Mouse (Mus musculus): ENCODE data around the gene Ugt1a6b. TPM values are rescaled to one million over a fixed set of nuclear protein-coding genes. Genes with fewer than 3 reads are reported as not detected.

Ugt1a6b gene
- total and polyA plus RNA-seq, 3 experiments: 4.8 to 9.5 (median 6.5) TPM

GRCm38 (mm10) chr1:88261706-88262105, 158.7 kb downstream of the Ugt1a6b start:
- DNase-seq: peak; percentile 27

DNA sequence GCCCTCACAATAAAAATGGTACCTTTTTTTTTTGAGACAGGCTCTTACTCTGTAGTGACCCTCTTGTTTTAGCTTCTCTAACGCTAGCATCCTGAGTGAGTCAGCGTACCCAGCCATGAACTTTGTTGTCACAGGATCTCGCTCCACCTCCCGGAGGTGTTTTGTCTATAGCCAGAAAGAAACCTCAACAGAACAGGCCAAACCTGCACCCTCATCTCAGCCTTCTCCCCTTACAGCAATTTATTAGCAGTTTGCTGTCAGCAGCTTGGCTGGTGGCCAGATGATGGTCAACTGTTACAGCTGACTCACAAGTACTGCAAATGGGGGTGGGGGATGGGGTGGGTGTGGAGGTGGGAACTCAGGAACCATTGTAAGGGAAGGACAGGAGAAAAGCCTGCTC, 159.2 kb downstream of the Ugt1a6b start:
- DNase-seq: peak; percentile 82

DNA sequence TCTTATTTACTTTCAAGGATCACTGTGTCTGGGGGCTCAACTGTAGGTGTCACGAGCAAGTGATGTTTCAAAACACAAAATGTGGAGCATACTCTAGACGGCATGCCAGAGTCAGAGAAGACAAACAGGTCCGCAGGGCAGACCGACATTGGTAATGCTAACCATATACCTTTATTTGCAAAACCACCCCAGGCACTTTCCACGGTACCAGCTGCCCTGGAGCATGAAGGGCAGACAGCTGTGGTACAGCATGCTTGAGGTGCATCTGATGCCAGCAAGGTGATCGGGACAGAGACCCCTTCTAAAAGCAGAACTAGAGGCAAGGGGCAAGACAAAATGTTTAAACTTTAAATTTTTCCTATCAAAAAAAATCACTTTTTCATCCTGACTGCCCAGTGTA, 159.9 kb downstream of the Ugt1a6b start:
- DNase-seq: peak; percentile 18

GRCm38 (mm10) chr1:88263778-88264177, 160.7 kb downstream of the Ugt1a6b start:
- DNase-seq: peak; percentile 21

DNA sequence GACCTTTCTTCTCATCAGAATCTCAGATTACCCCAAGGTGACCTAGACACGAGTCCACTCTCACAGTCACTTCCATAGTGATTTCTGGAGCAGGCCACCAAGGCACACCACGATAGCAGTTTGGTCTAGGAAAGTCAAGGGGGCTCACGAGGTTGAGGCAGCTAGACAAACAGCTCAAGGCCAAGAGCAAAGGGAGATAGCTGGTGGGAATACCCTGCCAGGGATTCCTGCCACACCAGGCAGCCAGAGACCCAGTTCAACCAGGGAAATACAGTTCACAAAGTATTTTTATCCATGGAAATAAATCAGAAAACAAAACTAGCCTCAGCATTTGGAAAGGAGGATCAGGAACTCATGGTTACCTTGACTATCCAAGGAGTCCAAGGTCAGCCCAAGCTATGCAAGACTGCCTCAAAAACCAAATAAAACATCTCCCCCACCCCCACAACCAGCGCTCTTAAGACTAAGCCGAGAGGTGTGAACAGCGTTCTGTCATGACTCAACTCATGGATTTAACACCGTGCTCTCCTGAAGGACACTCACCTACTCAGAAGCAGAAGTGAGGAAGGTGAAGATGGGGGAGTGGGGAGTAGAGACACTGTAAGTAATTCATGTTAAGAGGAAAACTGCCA, 161.3 kb downstream of the Ugt1a6b start:
- DNase-seq: peak; percentile 56

GRCm38 (mm10) chr1:88264869-88265240, 161.8 kb downstream of the Ugt1a6b start:
- DNase-seq: peak; percentile 49

DNA sequence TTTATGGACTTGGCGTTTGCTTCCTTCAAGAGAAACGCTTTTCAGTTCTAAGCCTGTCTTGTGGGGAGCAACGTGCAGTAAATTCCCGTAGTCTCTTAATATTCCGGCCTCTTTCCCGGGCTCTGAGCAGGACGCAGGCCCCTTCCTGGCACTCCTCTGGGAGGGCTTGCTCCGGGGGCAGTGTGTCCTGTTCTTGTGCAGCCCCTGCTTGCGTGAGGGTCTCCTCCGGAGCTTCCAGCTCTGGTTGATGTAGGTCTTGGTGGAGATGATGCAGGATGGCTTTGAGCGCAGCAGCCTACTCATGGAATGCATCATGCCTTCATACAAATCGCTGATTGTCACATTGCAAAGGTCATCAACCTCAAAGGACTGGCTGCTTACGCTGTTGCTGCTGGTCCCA, 163.1 kb downstream of the Ugt1a6b start:
- DNase-seq: peak; percentile 2

- no peak for DNase-seq
Observed at GRCm38 (mm10) chr1:88267489-88267888, 164.4 kb downstream of the Ugt1a6b start.

DNA sequence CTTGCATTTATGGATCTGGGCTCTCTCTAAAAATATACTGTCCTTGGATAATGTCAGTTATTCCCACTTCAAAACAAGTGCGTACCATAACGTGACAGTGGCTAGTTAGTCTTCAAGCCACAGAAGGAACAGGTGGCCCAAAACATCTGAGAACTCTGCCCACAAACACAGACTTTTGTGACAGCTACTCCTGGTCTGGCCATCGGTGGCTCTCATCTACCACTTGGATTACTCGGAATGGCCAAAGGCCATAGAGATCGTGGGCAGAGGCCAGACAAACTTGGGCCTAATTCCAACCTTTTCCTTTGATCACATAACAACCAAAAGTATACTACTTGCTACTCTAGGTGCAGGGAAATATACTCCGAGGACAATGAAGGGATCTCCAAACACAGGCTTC, 165.0 kb downstream of the Ugt1a6b start:
- peak; percentile 49 for DNase-seq

Other genes starting within 250 kb of the Ugt1a6b start
- gene Dgkd, start 250.0 kb upstream of the Ugt1a6b start, total RNA-seq (2021): 10 to 100 TPM; 49.1 to 66.7 TPM
- 15.2 and 16.7 TPM in 2 replicates for gene Dgkd, start 250.0 kb upstream of the Ugt1a6b start, polyA plus RNA-seq (2012; rRNA removed)
- gene Usp40, start 94.7 kb upstream of the Ugt1a6b start, total RNA-seq (2021): 10 to 100 TPM; 21.5 to 22.6 TPM
- 4.5 and 5.0 TPM in 2 replicates for gene Usp40, start 94.7 kb upstream of the Ugt1a6b start, polyA plus RNA-seq (2012; rRNA removed)
- gene Ugt1a10, start 47.9 kb upstream of the Ugt1a6b start, total RNA-seq (2021): not detected
- not detected in 2 replicates for gene Ugt1a10, start 47.9 kb upstream of the Ugt1a6b start, polyA plus RNA-seq (2012; rRNA removed)
- gene Ugt1a9, start 32.5 kb upstream of the Ugt1a6b start, total RNA-seq (2021): under 1 TPM; 0.14 to 0.61 TPM
- not detected in 2 replicates for gene Ugt1a9, start 32.5 kb upstream of the Ugt1a6b start, polyA plus RNA-seq (2012; rRNA removed)
- not detected for gene Ugt1a8, start 15.4 kb upstream of the Ugt1a6b start, total RNA-seq (2021)
- gene Ugt1a8, start 15.4 kb upstream of the Ugt1a6b start, polyA plus RNA-seq (2012; rRNA removed): not detected in 2 replicates
- 1 to 10 TPM; 1.8 to 2.7 TPM for gene Ugt1a7c, start 8.2 kb upstream of the Ugt1a6b start, total RNA-seq (2021)
- 0.50 and 1.2 TPM in 2 replicates for gene Ugt1a7c, start 8.2 kb upstream of the Ugt1a6b start, polyA plus RNA-seq (2012; rRNA removed)
- gene Ugt1a6a, start 31.6 kb downstream of the Ugt1a6b start, total RNA-seq (2021): 10 to 100 TPM; 10.5 to 17.9 TPM
- gene Ugt1a6a, start 31.6 kb downstream of the Ugt1a6b start, polyA plus RNA-seq (2012; rRNA removed): 5.1 and 7.6 TPM in 2 replicates
- under 1 TPM; 0.14 to 0.29 TPM for gene Ugt1a5, start 62.8 kb downstream of the Ugt1a6b start, total RNA-seq (2021)
- gene Ugt1a5, start 62.8 kb downstream of the Ugt1a6b start, polyA plus RNA-seq (2012; rRNA removed): 0.07 and 0.11 TPM in 2 replicates
- under 1 TPM in 1 of 2 experiments, not detected in 1; 0.29 TPM for gene Ugt1a2, start 97.3 kb downstream of the Ugt1a6b start, total RNA-seq (2021)
- not detected in 2 replicates for gene Ugt1a2, start 97.3 kb downstream of the Ugt1a6b start, polyA plus RNA-seq (2012; rRNA removed)
- gene Dnajb3, start 102.5 kb downstream of the Ugt1a6b start, total RNA-seq (2021): 1 to 10 TPM; 1.8 to 3.7 TPM
- 3.1 and 3.9 TPM in 2 replicates for gene Dnajb3, start 102.5 kb downstream of the Ugt1a6b start, polyA plus RNA-seq (2012; rRNA removed)
- 10 to 100 TPM in 1 of 2 experiments, not detected in 1; 53.5 TPM for gene Ugt1a1, start 108.7 kb downstream of the Ugt1a6b start, total RNA-seq (2021)
- 4.0 and 9.7 TPM in 2 replicates for gene Ugt1a1, start 108.7 kb downstream of the Ugt1a6b start, polyA plus RNA-seq (2012; rRNA removed)
- under 1 TPM in 1 of 2 experiments, not detected in 1; 0.10 TPM for gene Mroh2a, start 123.7 kb downstream of the Ugt1a6b start, total RNA-seq (2021)
- gene Mroh2a, start 123.7 kb downstream of the Ugt1a6b start, polyA plus RNA-seq (2012; rRNA removed): 0.03 and 0.17 TPM in 2 replicates
- 10 to 100 TPM; 24.7 to 25.5 TPM for gene Hjurp, start 174.4 kb downstream of the Ugt1a6b start, total RNA-seq (2021)
- 13.6 and 17.5 TPM in 2 replicates for gene Hjurp, start 174.4 kb downstream of the Ugt1a6b start, polyA plus RNA-seq (2012; rRNA removed)
- not detected for gene Trpm8, start 174.4 kb downstream of the Ugt1a6b start, total RNA-seq (2021)
- gene Trpm8, start 174.4 kb downstream of the Ugt1a6b start, polyA plus RNA-seq (2012; rRNA removed): not detected in 2 replicates